Comparison of ENCODE assay signal across 21 mouse cellular contexts in the genomic region with DNA sequence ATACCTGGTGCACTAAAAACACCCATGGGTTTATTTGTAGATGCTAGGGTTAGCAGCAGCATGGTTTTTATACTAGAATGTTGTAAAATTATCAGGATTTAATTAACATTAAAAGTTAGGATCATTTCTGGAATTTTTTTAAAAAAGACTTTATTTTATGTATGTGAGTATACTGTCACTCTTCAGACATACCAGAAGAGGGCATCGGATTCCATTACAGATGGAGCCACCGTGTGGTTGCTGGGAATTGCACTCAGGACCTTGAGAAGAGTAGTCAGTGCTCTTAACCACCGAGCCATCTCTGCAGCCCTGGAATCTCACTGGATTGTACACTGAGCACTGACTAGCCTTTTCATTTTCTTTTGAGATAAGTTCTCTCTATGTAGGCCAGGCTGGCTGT. TPM values are rescaled to one million over a fixed set of nuclear protein-coding genes. Genes with fewer than 3 reads are reported as not detected.
DNase-seq lines count a peak whose midpoint lies in the region; ATAC-seq and TF ChIP-seq lines count a peak whose summit lies in the region.
"Had no signal": no experiment of that assay in that cellular context is flagged by ENCODE, and none has a peak within 500 bp of the region (broad histone marks: within the 10 kb centered on the region; RNA-seq: fewer than 3 reads in every experiment).

No protein-coding gene starts in this region.

- H3K9me3 ChIP-seq in kidney, postnatal 0 days (replicated peaks; ENCODE audit: low read length) = no peaks in the 10 kb centered on the region
- no peaks in the 10 kb centered on the region for H3K9me3 ChIP-seq in liver, embryonic 14.5 days (ENCODE audit: control insufficient read depth, low read length)
- no peaks in the 10 kb centered on the region for H3K9me3 ChIP-seq in ES-E14 (ENCODE audit: control insufficient read depth, insufficient read depth, low read depth, low read length)
- H3K9me3 ChIP-seq in stomach, postnatal 0 days (ENCODE audit: control insufficient read depth, low read length) = no peaks in the 10 kb centered on the region
- H3K9me3 ChIP-seq: embryonic facial prominence, embryonic 10.5 days; forebrain, embryonic 13.5 days; G1E; heart, embryonic 12.5 days; hindbrain, embryonic 10.5 days; hindbrain, embryonic 15.5 days had no signal

- no peak overlapping the region for H3K27ac ChIP-seq in kidney, postnatal 0 days
- no peak overlapping the region for H3K27ac ChIP-seq in liver, embryonic 14.5 days
- H3K27ac ChIP-seq in ES-E14 (ENCODE audit: insufficient read depth, low read depth, low read length, poor library complexity, severe bottlenecking) = no peak overlapping the region
- H3K27ac ChIP-seq in stomach, postnatal 0 days (replicated peaks) = no peak overlapping the region
- no peak overlapping the region for H3K27ac ChIP-seq in cerebellum, adult 2 months (ENCODE audit: insufficient read depth, low read length)
- H3K27ac ChIP-seq: embryonic facial prominence, embryonic 10.5 days; forebrain, embryonic 13.5 days; heart, adult 2 months; hindbrain, embryonic 10.5 days; hindbrain, embryonic 15.5 days had no signal

- TF ChIP-seq CTCF in kidney, postnatal 0 days (IDR thresholded peaks at IDR 0.05; ENCODE audit: low read depth) = 0 out of 2 replicates have a peak, but pooled peaks have one; percentile 6
- 0 out of 2 replicates have a peak, but pooled peaks have one; percentile 16 for TF ChIP-seq CTCF in liver, embryonic 14.5 days (IDR thresholded peaks at IDR 0.05; ENCODE audit: low read depth)
- peak; percentile 32; the same call in 1 of the 2 replicates for TF ChIP-seq CTCF in stomach, postnatal 0 days (IDR thresholded peaks at IDR 0.05; ENCODE audit: low read depth)
- TF ChIP-seq CTCF in cerebellum, adult 2 months (IDR thresholded peaks at IDR 0.05; ENCODE audit: borderline replicate concordance, insufficient read depth, low read depth, low read length) = no peak

- H3K4me3 ChIP-seq in kidney, postnatal 0 days (replicated peaks; ENCODE audit: low read depth, low read length) = no peak overlapping the region
- H3K4me3 ChIP-seq in liver, embryonic 14.5 days (ENCODE audit: insufficient read depth in 1 of 2, low read depth in 2 of 2, low read length in 2 of 2) = no peak overlapping the region
- no peak overlapping the region for H3K4me3 ChIP-seq in ES-E14 (ENCODE audit: insufficient read depth in 1 of 2, low read depth in 1 of 2, low read length in 2 of 2, poor library complexity in 1 of 2, severe bottlenecking in 1 of 2)
- no peak overlapping the region for H3K4me3 ChIP-seq in stomach, postnatal 0 days (ENCODE audit: low read depth, low read length)
- no peak overlapping the region for H3K4me3 ChIP-seq in cerebellum, adult 2 months (replicated peaks; ENCODE audit: insufficient read depth, low read depth, low read length)
- H3K4me3 ChIP-seq: embryonic facial prominence, embryonic 10.5 days; forebrain, embryonic 13.5 days; heart, adult 2 months; heart, embryonic 12.5 days; hindbrain, embryonic 10.5 days; hindbrain, embryonic 15.5 days had no signal

- in situ Hi-C loops in ES-E14 (cut with MboI; ENCODE audit: low sequenced_read_pairs in 2 of 2, unreplicated experiment in 2 of 2) = loop anchor here in 1 of 2 experiments (25.0 kb wide), 1 partner anchor 112 kb away; the partner anchor contains the start of gene Tmem150c

- H3K4me2 ChIP-seq in kidney, postnatal 0 days (ENCODE audit: low read length) = no peak overlapping the region
- H3K4me2 ChIP-seq in liver, embryonic 14.5 days (ENCODE audit: low read depth) = no peak overlapping the region
- no peak overlapping the region for H3K4me2 ChIP-seq in stomach, postnatal 0 days (replicated peaks; ENCODE audit: low read depth)
- H3K4me2 ChIP-seq: forebrain, embryonic 13.5 days; heart, embryonic 12.5 days; hindbrain, embryonic 15.5 days had no signal

- no peaks in the 10 kb centered on the region for H3K27me3 ChIP-seq in kidney, postnatal 0 days (ENCODE audit: insufficient read depth, low read length)
- H3K27me3 ChIP-seq in liver, embryonic 14.5 days (ENCODE audit: control insufficient read depth, insufficient read depth, low read length) = no peaks in the 10 kb centered on the region
- no peaks in the 10 kb centered on the region for H3K27me3 ChIP-seq in stomach, postnatal 0 days (ENCODE audit: control insufficient read depth, insufficient read depth, low read length)
- no peaks in the 10 kb centered on the region for H3K27me3 ChIP-seq in cerebellum, adult 2 months (ENCODE audit: control insufficient read depth, insufficient read depth, low read length)
- H3K27me3 ChIP-seq: CH12.LX; forebrain, embryonic 13.5 days; heart, embryonic 12.5 days; hindbrain, embryonic 15.5 days had no signal

- no peak overlapping the region for H3K9ac ChIP-seq in kidney, postnatal 0 days (ENCODE audit: low read depth, low read length)
- no peak overlapping the region for H3K9ac ChIP-seq in liver, embryonic 14.5 days (replicated peaks)
- H3K9ac ChIP-seq in ES-E14 (ENCODE audit: insufficient read depth, low read depth, low read length, poor library complexity, severe bottlenecking) = peak overlapping the region; percentile 40; the same call in 1 of the 2 replicates
- no peak overlapping the region for H3K9ac ChIP-seq in stomach, postnatal 0 days (ENCODE audit: low read length)
- H3K9ac ChIP-seq: forebrain, embryonic 13.5 days; forebrain, postnatal 0 days; heart, embryonic 12.5 days; hindbrain, embryonic 15.5 days had no signal

- DNase-seq in kidney, postnatal 0 days (ENCODE audit: low spot score) = no peak
- DNase-seq in kidney, postnatal 14 days = no peak
- DNase-seq in liver, embryonic 14.5 days (ENCODE audit: low read depth in 3 of 3, low spot score in 3 of 3) = no peak
- DNase-seq in liver (no peak), ES-E14 (ENCODE audit: low read depth, low spot score) (no peak)
- no peak for DNase-seq in stomach, postnatal 0 days (ENCODE audit: low spot score)
- DNase-seq in cerebellum, adult 2 months = no peak
- DNase-seq: adrenal gland, postnatal 10 days; cerebellum, adult 11-12 months; cerebellum, adult 9-11 months; cerebellum, postnatal 36 days; forebrain, postnatal 0 days; gastrocnemius, postnatal 14 days; heart, adult 2 months had no signal

- WGBS in kidney, postnatal 0 days = 89% methylated on average over 3 of the region's 3 CpGs
- 65% methylated on average over 3 of the region's 3 CpGs for WGBS in liver, embryonic 14.5 days (ENCODE audit: insufficient replicate concordance)
- WGBS in stomach, postnatal 0 days = 94% methylated on average over 3 of the region's 3 CpGs
- 86% methylated on average over 3 of the region's 3 CpGs for WGBS in cerebellum, adult 2 months

- TF ChIP-seq EP300 in liver, embryonic 14.5 days (IDR thresholded peaks at IDR 0.05; ENCODE audit: low read depth) = no peak
- TF ChIP-seq EP300 in stomach, postnatal 0 days (optimal IDR thresholded peaks at IDR 0.05) = no peak

- peaks cover 4% of the 10 kb centered on the region; the same call in 1 of the 2 replicates for H3K4me1 ChIP-seq in kidney, postnatal 0 days (replicated peaks; ENCODE audit: insufficient read depth, low read length)
- H3K4me1 ChIP-seq in liver, embryonic 14.5 days (replicated peaks; ENCODE audit: control insufficient read depth in 2 of 2, insufficient read depth in 2 of 2, low read length in 1 of 2) = peaks cover 3 to 18% of the 10 kb centered on the region in 2 experiments
- H3K4me1 ChIP-seq in ES-E14 (ENCODE audit: control insufficient read depth in 2 of 2, insufficient read depth in 2 of 2, low read length in 2 of 2, poor library complexity in 1 of 2) = peaks cover 8 to 23% of the 10 kb centered on the region in 2 experiments
- H3K4me1 ChIP-seq in stomach, postnatal 0 days (replicated peaks; ENCODE audit: control insufficient read depth, insufficient read depth) = no peaks in the 10 kb centered on the region
- H3K4me1 ChIP-seq in cerebellum, adult 2 months (ENCODE audit: control insufficient read depth, insufficient read depth, low read length) = peaks cover 17% of the 10 kb centered on the region

- H3K36me3 ChIP-seq in kidney, postnatal 0 days (ENCODE audit: insufficient read depth, low read length) = no peaks in the 10 kb centered on the region
- no peaks in the 10 kb centered on the region for H3K36me3 ChIP-seq in liver, embryonic 14.5 days (replicated peaks; ENCODE audit: control insufficient read depth, insufficient read depth, low read depth)
- H3K36me3 ChIP-seq in ES-E14 (ENCODE audit: control insufficient read depth, insufficient read depth, low read length, poor library complexity, severe bottlenecking) = peaks cover 9% of the 10 kb centered on the region; the same call in 1 of the 2 replicates
- H3K36me3 ChIP-seq in stomach, postnatal 0 days (ENCODE audit: control insufficient read depth, insufficient read depth, low read length) = no peaks in the 10 kb centered on the region; the same call in 1 of the 2 replicates
- H3K36me3 ChIP-seq: hindbrain, embryonic 15.5 days had no signal

- no peak for TF ChIP-seq POLR2A in cerebellum, adult 2 months (IDR thresholded peaks at IDR 0.05; ENCODE audit: borderline replicate concordance, insufficient read depth, low read length)

- ATAC-seq in kidney, postnatal 0 days (replicated peaks; ENCODE audit: low FRiP score, low read depth) = no peak
- ATAC-seq in liver, embryonic 14.5 days (ENCODE audit: insufficient read depth) = no peak
- no peak for ATAC-seq in stomach, postnatal 0 days (ENCODE audit: low FRiP score, low TSS enrichment)
- ATAC-seq: forebrain, embryonic 13.5 days; forebrain, postnatal 0 days had no signal

TF ChIP-seq in ES-E14, 5 proteins besides CTCF, POLR2A, EP300 and RAD21:
- TF ChIP-seq ZC3H11A (IDR thresholded peaks at IDR 0.05; ENCODE audit: borderline replicate concordance, low read depth, low read length) = no peak
- no peak for TF ChIP-seq ZNF384 (IDR thresholded peaks at IDR 0.05; ENCODE audit: low read depth, low read length)
- TF ChIP-seq HCFC1 (IDR thresholded peaks at IDR 0.05; ENCODE audit: borderline replicate concordance, insufficient read depth, low read length) = no peak
- TF ChIP-seq CHD2 (IDR thresholded peaks at IDR 0.05; ENCODE audit: low read depth, low read length) = no peak
- no peak for TF ChIP-seq MAFK (IDR thresholded peaks at IDR 0.05; ENCODE audit: insufficient read depth, low read depth, low read length)
TF ChIP-seq in ES-E14: peak in this region for 0.

RNA-seq across cellular contexts. Expression of gene Enoph1, which starts 10.1 kb away (rescaled TPM):
- 31.5 and 36.1 TPM in 2 replicates for polyA plus RNA-seq in kidney, postnatal 0 days (2015; fragmentation: Nextera tagmentation; extraction: Ambion mirVana)
- 9.5 and 14.3 TPM in 2 replicates for polyA plus RNA-seq in liver, embryonic 14.5 days (2012; rRNA removed)
- polyA plus RNA-seq in liver, embryonic 14.5 days (2014; fragmentation: Nextera tagmentation; extraction: Ambion mirVana) = 14.7 and 15.1 TPM in 2 replicates
- total RNA-seq in ES-E14 (2012; rRNA removed) = 81.5 and 88.8 TPM in 2 replicates
- polyA plus RNA-seq in stomach, postnatal 0 days (2015; fragmentation: Nextera tagmentation; extraction: Ambion mirVana) = 23.4 and 23.5 TPM in 2 replicates
- polyA plus RNA-seq in cerebellum, adult 2 months (2012; rRNA removed) = 64.7 and 74.6 TPM in 2 replicates

RNA-seq across cellular contexts. Expression of gene Hnrnpdl, which starts 10.4 kb away (rescaled TPM):
- polyA plus RNA-seq in kidney, postnatal 0 days (2015; fragmentation: Nextera tagmentation; extraction: Ambion mirVana) = 118 and 121 TPM in 2 replicates
- 77.5 and 115 TPM in 2 replicates for polyA plus RNA-seq in liver, embryonic 14.5 days (2012; rRNA removed)
- polyA plus RNA-seq in liver, embryonic 14.5 days (2014; fragmentation: Nextera tagmentation; extraction: Ambion mirVana) = 49.2 and 57.2 TPM in 2 replicates
- 177 and 184 TPM in 2 replicates for total RNA-seq in ES-E14 (2012; rRNA removed)
- 58.8 and 58.9 TPM in 2 replicates for polyA plus RNA-seq in stomach, postnatal 0 days (2015; fragmentation: Nextera tagmentation; extraction: Ambion mirVana)
- polyA plus RNA-seq in cerebellum, adult 2 months (2012; rRNA removed) = 257 and 262 TPM in 2 replicates
